Mouse (Mus musculus) forebrain, embryonic 15.5 days (tissue): Measurements from ENCODE around the gene Tbca. TPM values are rescaled to one million over a fixed set of nuclear protein-coding genes. Genes with fewer than 3 reads are reported as not detected.

Experiments
- ATAC-seq: fragments of 200-750 bp; cut with Nextera tagmentation; replicated peaks from 2 replicates; pipeline ENCODE4 v1.8.0; 2017; ENCODE audit warnings: mild to moderate bottlenecking, moderate TSS enrichment, moderate library complexity
- H3K27ac ChIP-seq: fragments of 300-500 bp; sonication (generic); replicated peaks from 2 replicates; pipeline ENCODE4 v1.5.1; 2015; ENCODE audit warnings: mild to moderate bottlenecking, inconsistent platforms
- H3K27me3 ChIP-seq: fragments of 300-500 bp; sonication (generic); 2 replicates; pipeline ENCODE4 v1.6.1; 2015; ENCODE audit warnings: inconsistent platforms
- H3K36me3 ChIP-seq: fragments of 300-500 bp; sonication (generic); 2 replicates; pipeline ENCODE4 v1.6.1; 2015; ENCODE audit warnings: mild to moderate bottlenecking, inconsistent platforms
- H3K4me1 ChIP-seq: fragments of 300-500 bp; sonication (generic); 2 replicates; pipeline ENCODE4 v1.6.1; 2015; ENCODE audit warnings: inconsistent platforms
- H3K4me2 ChIP-seq: fragments of 300-500 bp; sonication (generic); replicated peaks from 2 replicates; pipeline ENCODE4 v1.6.1; 2015; ENCODE audit warnings: mild to moderate bottlenecking, inconsistent platforms
- H3K4me3 ChIP-seq: fragments of 300-500 bp; sonication (generic); 2 replicates; pipeline ENCODE4 v1.5.1; 2015; ENCODE audit warnings: mild to moderate bottlenecking, inconsistent platforms
- H3K9ac ChIP-seq: fragments of 300-500 bp; sonication (generic); replicated peaks from 2 replicates; pipeline ENCODE4 v1.6.1; 2015; ENCODE audit warnings: mild to moderate bottlenecking, inconsistent platforms
- H3K9me3 ChIP-seq: fragments of 300-500 bp; sonication (generic); 2 replicates; pipeline ENCODE4 v1.6.1; 2016; ENCODE audit warnings: inconsistent platforms
- WGBS: fragments of 180-500 bp; shearing (Covaris S2); methylation state at CpG from one replicate; pipeline ENCODE4 v1.1.7; 2015; ENCODE audit warnings: mixed read lengths; 5-methylcytosine and 5-hydroxymethylcytosine counted together
- polyA plus RNA-seq: library from polyadenylated mRNA; unstranded; fragments of >200 nt; fragmentation: Nextera tagmentation; extraction: Ambion mirVana; gene quantifications from 2 replicates; pipeline ENCODE4 v1.2.1, GENCODE M21; 2015

Tbca gene
- polyA plus RNA-seq, 1 experiment from 2014 or later, result 269 TPM

GRCm38 (mm10) chr13:94811451-94811850 is 22.7 kb downstream of the Tbca start:
- no peaks in the 10 kb centered on the region for H3K27me3 ChIP-seq
- no peak overlapping the region for H3K4me3 ChIP-seq
- H3K4me1 ChIP-seq, result peaks cover 5% of the 10 kb centered on the region; the same call in 1 of the 2 replicates
- ATAC-seq, result no peak
- no peak overlapping the region for H3K9ac ChIP-seq
- H3K27ac ChIP-seq, result no peak overlapping the region
- no peak overlapping the region for H3K4me2 ChIP-seq
- no peaks in the 10 kb centered on the region for H3K9me3 ChIP-seq
- 100% methylated on average over 1 of the region's 1 CpGs for WGBS
- H3K36me3 ChIP-seq, result no peaks in the 10 kb centered on the region

GRCm38 (mm10) chr13:94813770-94814169 is 25.1 kb downstream of the Tbca start:
- WGBS, result 72% methylated on average over 3 of the region's 3 CpGs
- Histone ChIP-seq H3K36me3 (no peaks in the 10 kb centered on the region), H3K9ac (no peak overlapping the region), H3K4me2 (no peak overlapping the region), H3K27ac (no peak overlapping the region), H3K27me3 (no peaks in the 10 kb centered on the region), H3K4me1 (peaks cover 12% of the 10 kb centered on the region; the same call in 1 of the 2 replicates), H3K9me3 (no peaks in the 10 kb centered on the region), H3K4me3 (no peak overlapping the region)
- ATAC-seq, result no peak

GRCm38 (mm10) chr13:94820516-94820915 is 31.8 kb downstream of the Tbca start:
- Histone ChIP-seq H3K4me3 (no peak overlapping the region), H3K27me3 (no peaks in the 10 kb centered on the region), H3K36me3 (no peaks in the 10 kb centered on the region), H3K27ac (no peak overlapping the region), H3K9me3 (no peaks in the 10 kb centered on the region), H3K9ac (no peak overlapping the region), H3K4me1 (peaks cover 12% of the 10 kb centered on the region; the same call in 1 of the 2 replicates), H3K4me2 (no peak overlapping the region)
- WGBS, result 17% methylated on average over 3 of the region's 3 CpGs
- ATAC-seq, result no peak

- no peak for ATAC-seq
Observed at GRCm38 (mm10) chr13:94820956-94821355, 32.2 kb downstream of the Tbca start.

GRCm38 (mm10) chr13:94826389-94826788 is 37.7 kb downstream of the Tbca start:
- H3K4me1 ChIP-seq, result 0 out of 2 replicates have a peak, but pooled peaks cover 3% of the 10 kb centered on the region
- no peak overlapping the region for H3K4me2 ChIP-seq
- H3K27ac ChIP-seq, result no peak overlapping the region
- no peaks in the 10 kb centered on the region for H3K36me3 ChIP-seq
- H3K9ac ChIP-seq, result no peak overlapping the region
- no peaks in the 10 kb centered on the region for H3K27me3 ChIP-seq
- 95% methylated on average over 5 of the region's 5 CpGs for WGBS
- H3K4me3 ChIP-seq, result no peak overlapping the region
- ATAC-seq, result no peak
- no peaks in the 10 kb centered on the region for H3K9me3 ChIP-seq

More at GRCm38 (mm10) chr13:94820956-94821355, 32.2 kb downstream of the Tbca start:
- Histone ChIP-seq H3K4me3 (no peak overlapping the region), H3K4me1 (peaks cover 12% of the 10 kb centered on the region; the same call in 1 of the 2 replicates), H3K27me3 (no peaks in the 10 kb centered on the region), H3K9ac (no peak overlapping the region), H3K4me2 (no peak overlapping the region), H3K27ac (no peak overlapping the region), H3K36me3 (no peaks in the 10 kb centered on the region), H3K9me3 (no peaks in the 10 kb centered on the region)
- 37% methylated on average over 2 of the region's 2 CpGs for WGBS

- H3K4me1 ChIP-seq, result 0 out of 2 replicates have a peak, but pooled peaks cover 3% of the 10 kb centered on the region
- no peak for ATAC-seq
- H3K27me3 ChIP-seq, result no peaks in the 10 kb centered on the region
- H3K9me3 ChIP-seq, result no peaks in the 10 kb centered on the region
- H3K4me3 ChIP-seq, result no peak overlapping the region
- H3K9ac ChIP-seq, result no peak overlapping the region
- no peak overlapping the region for H3K27ac ChIP-seq
- 90% methylated on average over 2 of the region's 2 CpGs for WGBS
- H3K4me2 ChIP-seq, result no peak overlapping the region
- H3K36me3 ChIP-seq, result no peaks in the 10 kb centered on the region
Observed at GRCm38 (mm10) chr13:94826986-94827385, 38.3 kb downstream of the Tbca start.

GRCm38 (mm10) chr13:94827847-94828246 is 39.1 kb downstream of the Tbca start:
- H3K9me3 ChIP-seq, result no peaks in the 10 kb centered on the region
- H3K27ac ChIP-seq, result no peak overlapping the region
- no peak overlapping the region for H3K9ac ChIP-seq
- 0 out of 2 replicates have a peak, but pooled peaks cover 3% of the 10 kb centered on the region for H3K4me1 ChIP-seq
- H3K27me3 ChIP-seq, result no peaks in the 10 kb centered on the region
- WGBS, result 27% methylated on average over 2 of the region's 2 CpGs
- ATAC-seq, result no peak
- no peak overlapping the region for H3K4me2 ChIP-seq
- H3K36me3 ChIP-seq, result peaks cover 6% of the 10 kb centered on the region; the same call in 1 of the 2 replicates
- no peak overlapping the region for H3K4me3 ChIP-seq

GRCm38 (mm10) chr13:94838047-94838720 is 49.5 kb downstream of the Tbca start:
- Histone ChIP-seq H3K9me3 (no peaks in the 10 kb centered on the region), H3K4me3 (no peak overlapping the region), H3K9ac (no peak overlapping the region), H3K4me2 (no peak overlapping the region), H3K36me3 (peaks cover 21% of the 10 kb centered on the region; the same call in 1 of the 2 replicates), H3K27me3 (no peaks in the 10 kb centered on the region), H3K4me1 (peaks cover 5% of the 10 kb centered on the region; the same call in 1 of the 2 replicates), H3K27ac (peak overlapping the region; percentile 6; the same call in 1 of the 2 replicates)
- WGBS, result 70% methylated on average over 5 of the region's 5 CpGs
- no peak for ATAC-seq

- Histone ChIP-seq H3K9ac (no peak overlapping the region), H3K27me3 (no peaks in the 10 kb centered on the region), H3K27ac (peak overlapping the region; percentile 55), H3K4me2 (no peak overlapping the region), H3K36me3 (peaks cover 23% of the 10 kb centered on the region; the same call in 1 of the 2 replicates), H3K4me3 (no peak overlapping the region), H3K9me3 (no peaks in the 10 kb centered on the region), H3K4me1 (peaks cover 5% of the 10 kb centered on the region; the same call in 1 of the 2 replicates)
- peak; percentile 85 for ATAC-seq
- 66% methylated on average over 8 of the region's 8 CpGs for WGBS
Observed at GRCm38 (mm10) chr13:94838756-94839337, 50.1 kb downstream of the Tbca start.

- Histone ChIP-seq H3K27me3 (no peaks in the 10 kb centered on the region), H3K4me3 (no peak overlapping the region), H3K27ac (no peak overlapping the region), H3K4me2 (no peak overlapping the region), H3K9me3 (no peaks in the 10 kb centered on the region), H3K9ac (no peak overlapping the region), H3K36me3 (peaks cover 13% of the 10 kb centered on the region; the same call in 1 of the 2 replicates), H3K4me1 (peaks cover 5% of the 10 kb centered on the region; the same call in 1 of the 2 replicates)
- no peak for ATAC-seq
- 56% methylated on average over 5 of the region's 5 CpGs for WGBS
Observed at GRCm38 (mm10) chr13:94843236-94843635, 54.5 kb downstream of the Tbca start.

- Histone ChIP-seq H3K9ac (no peak overlapping the region), H3K4me2 (no peak overlapping the region), H3K27ac (no peak overlapping the region), H3K4me3 (no peak overlapping the region), H3K9me3 (no peaks in the 10 kb centered on the region), H3K27me3 (no peaks in the 10 kb centered on the region), H3K36me3 (0 out of 2 replicates have a peak, but pooled peaks cover 2% of the 10 kb centered on the region), H3K4me1 (no peaks in the 10 kb centered on the region)
- ATAC-seq, result no peak
- WGBS, result 75% methylated on average over 7 of the region's 7 CpGs
Observed at GRCm38 (mm10) chr13:94847870-94848269, 59.2 kb downstream of the Tbca start.

GRCm38 (mm10) chr13:94849351-94849750 is 60.6 kb downstream of the Tbca start:
- Histone ChIP-seq H3K4me2 (no peak overlapping the region), H3K27me3 (no peaks in the 10 kb centered on the region), H3K9ac (no peak overlapping the region), H3K4me3 (no peak overlapping the region), H3K9me3 (no peaks in the 10 kb centered on the region), H3K27ac (no peak overlapping the region), H3K4me1 (no peaks in the 10 kb centered on the region), H3K36me3 (no peaks in the 10 kb centered on the region)
- 73% methylated on average over 13 of the region's 13 CpGs for WGBS
- no peak for ATAC-seq
